Mouse (Mus musculus): ENCODE data around the gene Tnfrsf1a. TPM values are rescaled to one million over a fixed set of nuclear protein-coding genes. Genes with fewer than 3 reads are reported as not detected.

Gene Tnfrsf1a
- total and polyA plus RNA-seq, 2 experiments = 21.0 to 110 TPM

- Histone ChIP-seq H3K9ac (ENCODE audit: low read depth, low read length) (peak overlapping the region; percentile 46), H3K36me3 (ENCODE audit: control insufficient read depth, insufficient read depth, low read length) (peaks cover 16% of the 10 kb centered on the region; the same call in 1 of the 2 replicates), H3K27ac (replicated peaks; ENCODE audit: insufficient read depth, low read depth, low read length) (peak overlapping the region; percentile 73), H3K4me1 (ENCODE audit: control insufficient read depth, insufficient read depth, low read length) (peaks cover 45% of the 10 kb centered on the region), H3K4me3 (ENCODE audit: insufficient read depth, low read depth, low read length) (peak overlapping the region; percentile 14), H3K79me2 (ENCODE audit: control insufficient read depth, insufficient read depth, low read length) (peaks cover 53% of the 10 kb centered on the region; the same call in 1 of the 2 replicates), H3K27me3 (ENCODE audit: control insufficient read depth, insufficient read depth, low read length) (no peaks in the 10 kb centered on the region)
- whole genome bisulfite sequencing = 8% methylated on average over 14 of the region's 14 CpGs
- peak; percentile 75 for DNase-seq (ENCODE audit: extremely low read depth, low read depth, low spot score)
- TF ChIP-seq CTCF (IDR thresholded peaks at IDR 0.05; ENCODE audit: low read depth, low read length) (no peak), POLR2A (IDR thresholded peaks at IDR 0.05; ENCODE audit: extremely low read depth, insufficient read depth, low read length) (no peak)
Observed at GRCm38 (mm10) chr6:125354352-125355151, 5.4 kb downstream of the Tnfrsf1a start.

DNA sequence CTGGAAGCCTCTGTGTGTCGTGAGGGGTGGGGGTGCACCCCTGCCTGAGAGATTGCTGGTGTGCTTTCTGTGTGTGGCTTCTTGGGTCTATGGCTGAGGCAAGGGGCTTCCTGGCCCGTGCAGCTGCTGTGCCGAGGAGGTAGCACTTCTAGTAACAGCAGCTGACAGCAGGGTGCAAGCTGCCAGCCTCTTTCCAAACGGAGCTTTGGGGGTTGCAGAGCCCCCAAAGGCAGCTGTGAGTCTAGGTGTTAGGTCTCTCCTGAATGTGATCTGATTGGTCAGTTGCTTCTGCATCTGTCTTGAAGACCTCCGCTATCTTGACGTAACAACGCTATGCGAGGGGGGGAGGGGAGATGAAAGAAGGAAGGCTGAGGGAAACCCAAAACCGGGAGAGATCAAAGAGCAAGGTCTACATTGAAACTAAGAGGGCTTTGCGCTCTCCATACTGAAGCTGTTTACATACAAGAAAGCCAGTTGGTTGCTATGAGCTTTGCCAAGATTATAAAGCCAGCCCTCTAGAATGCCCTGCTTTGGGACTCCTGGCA, 6.1 kb downstream of the Tnfrsf1a start:
- peak overlapping the region; percentile 46 for H3K9ac ChIP-seq (ENCODE audit: low read depth, low read length)
- H3K4me1 ChIP-seq (ENCODE audit: control insufficient read depth, insufficient read depth, low read length) = peaks cover 45% of the 10 kb centered on the region
- peak overlapping the region; percentile 73 for H3K27ac ChIP-seq (replicated peaks; ENCODE audit: insufficient read depth, low read depth, low read length)
- WGBS = 8% methylated on average over 10 of the region's 10 CpGs
- H3K79me2 ChIP-seq (ENCODE audit: control insufficient read depth, insufficient read depth, low read length) = peaks cover 48% of the 10 kb centered on the region; the same call in 1 of the 2 replicates
- H3K27me3 ChIP-seq (ENCODE audit: control insufficient read depth, insufficient read depth, low read length) = no peaks in the 10 kb centered on the region
- TF ChIP-seq CTCF (IDR thresholded peaks at IDR 0.05; ENCODE audit: low read depth, low read length) = no peak
- no peak for TF ChIP-seq POLR2A (IDR thresholded peaks at IDR 0.05; ENCODE audit: extremely low read depth, insufficient read depth, low read length)
- peaks cover 18% of the 10 kb centered on the region; the same call in 1 of the 2 replicates for H3K36me3 ChIP-seq (ENCODE audit: control insufficient read depth, insufficient read depth, low read length)
- DNase-seq (ENCODE audit: extremely low read depth, low read depth, low spot score) = peak; percentile 54
- peak overlapping the region; percentile 14; the same call in 1 of the 2 replicates for H3K4me3 ChIP-seq (ENCODE audit: insufficient read depth, low read depth, low read length)

- Histone ChIP-seq H3K9ac (ENCODE audit: low read depth, low read length) (no peak overlapping the region), H3K27me3 (ENCODE audit: control insufficient read depth, insufficient read depth, low read length) (no peaks in the 10 kb centered on the region), H3K27ac (replicated peaks; ENCODE audit: insufficient read depth, low read depth, low read length) (peak overlapping the region; percentile 25; the same call in 1 of the 2 replicates), H3K36me3 (ENCODE audit: control insufficient read depth, insufficient read depth, low read length) (peaks cover 23% of the 10 kb centered on the region; the same call in 1 of the 2 replicates), H3K4me3 (ENCODE audit: insufficient read depth, low read depth, low read length) (no peak overlapping the region), H3K79me2 (ENCODE audit: control insufficient read depth, insufficient read depth, low read length) (peaks cover 40% of the 10 kb centered on the region; the same call in 1 of the 2 replicates), H3K4me1 (ENCODE audit: control insufficient read depth, insufficient read depth, low read length) (peaks cover 44% of the 10 kb centered on the region)
- WGBS = 22% methylated on average over 8 of the region's 8 CpGs
- TF ChIP-seq CTCF (IDR thresholded peaks at IDR 0.05; ENCODE audit: low read depth, low read length) = no peak
- TF ChIP-seq POLR2A (IDR thresholded peaks at IDR 0.05; ENCODE audit: extremely low read depth, insufficient read depth, low read length) = no peak
- no peak for DNase-seq (ENCODE audit: extremely low read depth, low read depth, low spot score)
Observed at GRCm38 (mm10) chr6:125356264-125356663, 7.1 kb downstream of the Tnfrsf1a start.

GRCm38 (mm10) chr6:125357334-125357733, 8.2 kb downstream of the Tnfrsf1a start:
- Histone ChIP-seq H3K4me3 (ENCODE audit: insufficient read depth, low read depth, low read length) (no peak overlapping the region), H3K4me1 (ENCODE audit: control insufficient read depth, insufficient read depth, low read length) (peaks cover 33% of the 10 kb centered on the region), H3K27me3 (ENCODE audit: control insufficient read depth, insufficient read depth, low read length) (no peaks in the 10 kb centered on the region), H3K79me2 (ENCODE audit: control insufficient read depth, insufficient read depth, low read length) (peaks cover 31% of the 10 kb centered on the region; the same call in 1 of the 2 replicates), H3K9ac (ENCODE audit: low read depth, low read length) (no peak overlapping the region), H3K36me3 (ENCODE audit: control insufficient read depth, insufficient read depth, low read length) (peaks cover 33% of the 10 kb centered on the region; the same call in 1 of the 2 replicates), H3K27ac (replicated peaks; ENCODE audit: insufficient read depth, low read depth, low read length) (no peak overlapping the region)
- 88% methylated on average over 15 of the region's 15 CpGs for WGBS
- TF ChIP-seq CTCF (IDR thresholded peaks at IDR 0.05; ENCODE audit: low read depth, low read length) = no peak
- no peak for DNase-seq (ENCODE audit: extremely low read depth, low read depth, low spot score)

- no peak overlapping the region for H3K27ac ChIP-seq (replicated peaks; ENCODE audit: insufficient read depth, low read depth, low read length)
- H3K4me3 ChIP-seq (ENCODE audit: insufficient read depth, low read depth, low read length) = no peak overlapping the region
- peaks cover 15% of the 10 kb centered on the region; the same call in 1 of the 2 replicates for H3K79me2 ChIP-seq (ENCODE audit: control insufficient read depth, insufficient read depth, low read length)
- 47% methylated on average over 9 of the region's 9 CpGs for WGBS
- no peak overlapping the region for H3K9ac ChIP-seq (ENCODE audit: low read depth, low read length)
- peaks cover 21% of the 10 kb centered on the region for H3K4me1 ChIP-seq (ENCODE audit: control insufficient read depth, insufficient read depth, low read length)
- H3K27me3 ChIP-seq (ENCODE audit: control insufficient read depth, insufficient read depth, low read length) = no peaks in the 10 kb centered on the region
- TF ChIP-seq POLR2A (IDR thresholded peaks at IDR 0.05; ENCODE audit: extremely low read depth, insufficient read depth, low read length) (no peak), CTCF (IDR thresholded peaks at IDR 0.05; ENCODE audit: low read depth, low read length) (no peak; the same call in 1 of the 2 replicates)
- peaks cover 34% of the 10 kb centered on the region; the same call in 1 of the 2 replicates for H3K36me3 ChIP-seq (ENCODE audit: control insufficient read depth, insufficient read depth, low read length)
- DNase-seq (ENCODE audit: extremely low read depth, low read depth, low spot score) = peak; percentile 62
Observed at GRCm38 (mm10) chr6:125359999-125360398, 10.8 kb downstream of the Tnfrsf1a start.

All from liver, adult 2 months (tissue).